Mouse (Mus musculus) kidney, embryonic 16.5 days (tissue): Measurements from ENCODE around the gene Ttc7. TPM values are rescaled to one million over a fixed set of nuclear protein-coding genes. Genes with fewer than 3 reads are reported as not detected.

Experiments
- ATAC-seq: fragments of 200-750 bp; cut with Nextera tagmentation; 2 replicates; pipeline ENCODE4 v1.8.0; 2017; ENCODE audit warnings: moderate TSS enrichment; ENCODE audit not compliant: low FRiP score, low TSS enrichment
- H3K27ac ChIP-seq: fragments of 300-500 bp; sonication (generic); 2 replicates; pipeline ENCODE4 v1.5.1; 2014; ENCODE audit warnings: low read length
- H3K27me3 ChIP-seq: fragments of 300-500 bp; sonication (generic); 2 replicates; pipeline ENCODE4 v1.6.1; 2014; ENCODE audit warnings: low read length, control low read depth, mixed read lengths; ENCODE audit not compliant: insufficient read depth
- H3K36me3 ChIP-seq: fragments of 300-500 bp; sonication (generic); 2 replicates; pipeline ENCODE4 v1.6.1; 2014; ENCODE audit warnings: low read length, control low read depth, mixed read lengths; ENCODE audit not compliant: insufficient read depth
- H3K4me1 ChIP-seq: fragments of 300-500 bp; sonication (generic); 2 replicates; pipeline ENCODE4 v1.6.1; 2014; ENCODE audit warnings: low read length, control low read depth, mixed read lengths; ENCODE audit not compliant: insufficient read depth
- H3K4me2 ChIP-seq: fragments of 300-500 bp; sonication (generic); replicated peaks from 2 replicates; pipeline ENCODE4 v1.6.1; 2014; ENCODE audit warnings: low read depth, low read length
- H3K4me3 ChIP-seq: fragments of 300-500 bp; sonication (generic); 2 replicates; pipeline ENCODE4 v1.5.1; 2014; ENCODE audit warnings: mild to moderate bottlenecking, low read length
- H3K9ac ChIP-seq: fragments of 300-500 bp; sonication (generic); replicated peaks from 2 replicates; pipeline ENCODE4 v1.6.1; 2014; ENCODE audit warnings: low read length
- H3K9me3 ChIP-seq: fragments of 300-500 bp; sonication (generic); 2 replicates; pipeline ENCODE4 v1.6.1; 2016; ENCODE audit warnings: low read length, control low read depth
- WGBS: fragments of 180-500 bp; shearing (Covaris S2); extraction: QIAGEN DNeasy Blood & Tissue Kit; methylation state at CpG from one replicate; pipeline ENCODE4 v1.1.7; 2014; 5-methylcytosine and 5-hydroxymethylcytosine counted together
- polyA plus RNA-seq: library from polyadenylated mRNA; unstranded; fragments of >200 nt; fragmentation: Nextera tagmentation; extraction: Ambion mirVana; gene quantifications from 2 replicates; pipeline ENCODE4 v1.2.1, GENCODE M21; 2015

The Ttc7 gene
- polyA plus RNA-seq, 1 experiment from 2014 or later = 8.7 TPM

DNA sequence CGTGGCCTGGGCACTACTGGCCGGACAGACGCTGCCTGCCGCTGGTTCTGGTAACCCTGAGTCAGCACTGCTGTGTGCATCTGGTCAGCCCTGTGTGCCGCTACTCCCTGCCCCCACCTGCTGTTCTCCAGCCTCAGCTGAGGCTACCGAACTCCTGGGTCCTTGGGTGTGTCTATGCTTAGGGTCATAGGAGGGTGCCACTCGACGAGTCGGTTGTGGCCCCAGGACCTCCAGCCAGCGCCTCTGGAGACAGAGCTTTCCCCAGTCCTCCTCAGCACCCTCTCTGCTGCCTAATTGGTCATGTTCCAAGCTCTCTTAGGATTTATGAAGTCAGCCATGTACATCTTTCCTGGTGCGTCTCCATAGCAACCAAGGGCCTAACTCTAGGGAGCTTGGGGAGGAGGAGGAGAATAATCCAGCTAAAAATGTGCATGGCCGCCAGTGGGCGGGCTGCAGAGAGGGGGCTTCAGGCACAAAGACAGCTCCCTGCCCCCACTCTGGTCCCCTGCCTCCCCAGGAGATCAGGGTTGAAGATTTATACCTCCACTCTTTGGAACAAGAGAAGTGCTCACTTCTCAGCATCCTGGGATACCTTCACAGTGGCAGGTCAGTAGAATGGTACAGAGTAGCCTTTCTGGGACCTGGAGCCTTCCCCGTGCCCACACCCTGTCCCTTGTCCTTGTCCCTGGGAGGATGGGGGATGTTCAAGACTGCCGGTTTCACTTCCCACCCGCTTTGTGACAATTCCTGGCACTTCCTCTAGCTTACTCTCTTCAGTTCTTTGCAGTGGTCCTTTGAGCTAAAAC lies 95.9 kb downstream of the Ttc7 start:
- peaks cover 53% of the 10 kb centered on the region for H3K4me1 ChIP-seq
- H3K4me3 ChIP-seq = no peak overlapping the region
- ATAC-seq = 0 out of 2 replicates have a peak, but pooled peaks have one; percentile 6
- H3K27ac ChIP-seq = peak overlapping the region; percentile 94
- no peaks in the 10 kb centered on the region for H3K27me3 ChIP-seq
- WGBS = 36% methylated on average over 16 of the region's 16 CpGs
- no peak overlapping the region; the same call in 1 of the 2 replicates for H3K9ac ChIP-seq
- H3K36me3 ChIP-seq = no peaks in the 10 kb centered on the region
- no peaks in the 10 kb centered on the region for H3K9me3 ChIP-seq
- H3K4me2 ChIP-seq = no peak overlapping the region

DNA sequence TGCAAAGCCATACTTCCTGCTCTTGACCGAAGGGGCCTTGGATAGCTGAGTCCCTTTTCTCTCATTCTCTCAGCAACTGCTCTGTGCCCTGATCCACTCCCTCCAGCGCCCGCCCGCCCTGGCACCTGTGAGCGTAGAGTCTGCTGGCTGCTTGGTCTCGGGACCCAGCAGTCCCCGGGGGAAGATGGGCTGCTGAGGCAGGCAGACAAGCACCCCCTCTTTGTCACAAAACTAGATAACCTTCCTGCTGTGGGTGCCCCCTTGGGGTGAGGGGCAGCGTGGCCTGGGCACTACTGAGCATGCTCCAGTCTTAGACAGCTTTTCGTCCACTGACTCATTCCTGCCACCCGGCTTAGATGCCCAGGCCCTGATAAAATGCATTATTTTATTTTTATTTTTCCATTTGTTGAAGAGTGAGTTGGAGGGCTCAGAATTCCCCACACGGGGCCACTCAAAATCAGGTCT lies 96.5 kb downstream of the Ttc7 start:
- Histone ChIP-seq H3K27ac (peak overlapping the region; percentile 94), H3K9ac (no peak overlapping the region), H3K9me3 (no peaks in the 10 kb centered on the region), H3K36me3 (no peaks in the 10 kb centered on the region), H3K4me1 (peaks cover 53% of the 10 kb centered on the region), H3K4me2 (no peak overlapping the region), H3K4me3 (no peak overlapping the region), H3K27me3 (no peaks in the 10 kb centered on the region)
- WGBS = 74% methylated on average over 11 of the region's 11 CpGs
- no peak for ATAC-seq

DNA sequence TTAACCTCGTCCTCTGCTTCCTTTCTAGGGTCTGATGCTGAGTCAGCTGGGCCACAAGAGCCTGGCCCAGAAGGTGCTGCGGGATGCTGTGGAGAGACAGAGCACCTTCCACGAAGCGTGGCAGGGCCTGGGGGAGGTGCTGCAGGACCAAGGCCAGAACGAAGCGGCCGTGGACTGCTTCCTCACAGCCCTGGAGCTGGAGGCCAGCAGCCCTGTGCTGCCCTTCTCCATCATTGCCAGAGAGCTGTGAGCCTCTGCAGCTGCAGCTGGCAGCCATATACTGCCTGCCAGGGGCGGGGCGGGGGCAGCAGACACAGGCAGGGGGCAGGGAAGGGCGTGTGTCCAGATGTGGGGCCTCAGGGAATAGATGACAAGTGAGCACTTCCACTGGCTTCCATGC lies 97.1 kb downstream of the Ttc7 start:
- no peak overlapping the region for H3K4me2 ChIP-seq
- H3K4me3 ChIP-seq = no peak overlapping the region
- H3K9me3 ChIP-seq = no peaks in the 10 kb centered on the region
- H3K27ac ChIP-seq = peak overlapping the region; percentile 94
- no peaks in the 10 kb centered on the region for H3K27me3 ChIP-seq
- no peak for ATAC-seq
- 0 out of 2 replicates have a peak overlapping the region, but pooled peaks have one; percentile 17 for H3K9ac ChIP-seq
- H3K4me1 ChIP-seq = peaks cover 53% of the 10 kb centered on the region
- no peaks in the 10 kb centered on the region for H3K36me3 ChIP-seq
- 28% methylated on average over 10 of the region's 10 CpGs for WGBS

DNA sequence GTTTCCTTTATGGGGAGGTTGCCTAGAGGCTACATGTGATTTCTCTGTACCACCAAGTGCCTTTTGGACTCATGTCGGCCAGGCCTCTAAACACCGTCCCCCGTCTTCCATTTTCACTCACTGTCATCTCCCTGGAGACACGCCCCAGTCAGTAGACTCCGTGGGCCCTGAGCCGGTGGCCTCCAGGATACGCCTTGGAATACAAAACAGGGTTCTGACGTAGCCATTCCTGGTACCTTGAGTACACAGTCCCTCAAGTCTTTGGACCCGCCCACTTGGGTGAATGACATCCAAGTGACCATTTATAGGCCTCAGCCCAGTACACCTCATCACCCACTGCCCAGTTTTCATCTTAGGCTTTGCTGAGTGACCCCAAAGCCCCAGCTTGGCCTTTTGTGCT lies 98.0 kb downstream of the Ttc7 start:
- Histone ChIP-seq H3K27me3 (no peaks in the 10 kb centered on the region), H3K4me3 (no peak overlapping the region), H3K4me2 (no peak overlapping the region), H3K36me3 (no peaks in the 10 kb centered on the region), H3K9ac (no peak overlapping the region), H3K9me3 (no peaks in the 10 kb centered on the region), H3K27ac (no peak overlapping the region), H3K4me1 (peaks cover 46% of the 10 kb centered on the region)
- WGBS = 92% methylated on average over 9 of the region's 9 CpGs
- ATAC-seq = no peak

DNA sequence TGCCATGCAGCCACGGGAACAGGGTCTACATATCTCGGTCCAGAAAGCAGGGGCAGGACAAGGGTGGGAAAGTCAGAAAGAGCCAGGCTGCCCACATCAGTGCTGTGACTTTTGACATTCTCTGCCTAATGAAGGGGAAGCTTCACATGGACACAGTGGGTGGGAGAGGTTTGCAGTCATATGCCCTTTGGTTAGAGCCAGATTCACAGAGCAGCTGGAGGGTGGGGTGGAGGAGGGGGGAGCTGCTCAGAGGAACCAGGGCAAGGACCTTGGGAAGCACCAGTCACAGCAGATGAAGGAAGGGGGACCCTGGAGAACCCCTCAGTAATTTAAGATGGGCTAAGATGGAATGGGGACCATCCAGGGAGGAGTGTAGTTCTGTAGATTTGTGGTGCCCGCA lies 103.1 kb downstream of the Ttc7 start:
- WGBS = 73% methylated on average over 3 of the region's 3 CpGs

DNA sequence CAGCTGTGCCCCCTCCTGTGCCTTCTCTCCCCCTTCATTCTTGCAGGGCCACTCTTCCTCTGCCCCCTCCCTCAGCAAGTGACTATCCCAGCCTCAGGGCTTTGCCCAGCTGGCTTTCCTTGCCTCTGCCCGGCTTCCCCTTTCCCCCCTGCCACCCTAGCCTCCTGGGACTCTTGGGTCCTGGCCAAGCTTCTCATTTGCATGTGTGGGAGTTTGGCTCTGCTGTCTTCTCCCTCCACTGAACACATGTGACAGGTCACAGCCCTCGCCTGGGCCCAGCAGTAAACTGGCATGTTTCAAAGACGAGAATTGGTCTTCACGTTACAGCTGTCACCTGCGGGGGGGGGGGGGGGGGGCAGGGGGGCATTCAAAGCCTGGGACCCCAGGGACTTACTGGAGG lies 104.4 kb downstream of the Ttc7 start:
- no peaks in the 10 kb centered on the region for H3K27me3 ChIP-seq
- H3K9me3 ChIP-seq = no peaks in the 10 kb centered on the region
- 7% methylated on average over 4 of the region's 5 CpGs for WGBS
- no peaks in the 10 kb centered on the region for H3K36me3 ChIP-seq
- H3K27ac ChIP-seq = no peak overlapping the region
- no peak overlapping the region for H3K4me2 ChIP-seq
- no peak overlapping the region for H3K4me3 ChIP-seq
- ATAC-seq = peak; percentile 86
- peaks cover 10% of the 10 kb centered on the region for H3K4me1 ChIP-seq
- no peak overlapping the region for H3K9ac ChIP-seq

More for the DNA sequence above, 103.1 kb downstream of the Ttc7 start:
- Histone ChIP-seq H3K27ac (no peak overlapping the region), H3K9me3 (no peaks in the 10 kb centered on the region), H3K4me3 (no peak overlapping the region), H3K4me2 (no peak overlapping the region), H3K36me3 (no peaks in the 10 kb centered on the region), H3K9ac (no peak overlapping the region), H3K4me1 (peaks cover 10% of the 10 kb centered on the region), H3K27me3 (no peaks in the 10 kb centered on the region)
- ATAC-seq = no peak

DNA sequence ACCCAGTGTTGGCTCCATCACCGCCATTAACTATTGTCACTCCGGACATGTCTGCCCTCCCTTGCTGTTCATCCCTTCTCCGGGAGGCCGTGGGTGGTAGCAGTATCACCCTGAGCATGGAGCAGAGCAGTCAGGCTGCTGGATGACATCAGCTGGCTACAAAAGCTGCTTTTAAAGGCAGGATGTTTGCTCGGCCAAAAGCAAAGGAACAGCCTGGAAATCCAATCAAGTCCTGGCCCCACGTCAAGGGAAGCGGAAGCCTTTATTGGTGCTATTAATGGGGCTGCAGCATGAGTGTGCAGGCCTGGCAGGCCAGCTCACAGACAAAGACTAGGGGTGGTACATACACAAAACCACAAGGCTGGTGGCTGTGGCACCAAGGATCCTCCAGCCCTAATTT lies 108.6 kb downstream of the Ttc7 start:
- H3K4me3 ChIP-seq = no peak overlapping the region
- H3K9ac ChIP-seq = no peak overlapping the region
- H3K27ac ChIP-seq = no peak overlapping the region
- H3K36me3 ChIP-seq = no peaks in the 10 kb centered on the region
- WGBS = 52% methylated on average over 7 of the region's 7 CpGs
- no peak overlapping the region for H3K4me2 ChIP-seq
- H3K9me3 ChIP-seq = no peaks in the 10 kb centered on the region
- no peaks in the 10 kb centered on the region for H3K27me3 ChIP-seq
- no peak for ATAC-seq
- H3K4me1 ChIP-seq = peaks cover 16% of the 10 kb centered on the region

DNA sequence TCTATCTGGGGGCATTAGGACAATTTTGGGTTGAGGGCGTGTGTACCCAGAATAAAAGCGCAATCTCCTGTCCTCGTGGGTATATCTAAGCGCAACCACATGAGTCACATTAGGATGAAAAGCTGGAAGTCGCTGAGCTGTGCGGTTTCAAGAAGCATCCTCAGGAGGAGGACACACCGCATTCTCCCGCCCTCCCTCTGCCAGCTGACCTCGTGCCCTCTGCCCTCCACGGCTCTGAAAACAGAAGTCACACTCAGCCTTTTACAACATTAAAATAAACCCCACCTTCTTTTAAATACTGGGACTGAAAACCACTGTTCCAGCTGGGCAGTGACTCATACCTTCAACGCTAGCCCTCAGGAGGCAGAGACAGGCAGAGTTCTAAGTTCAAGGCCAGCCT lies 114.4 kb downstream of the Ttc7 start:
- H3K9ac ChIP-seq = no peak overlapping the region

DNA sequence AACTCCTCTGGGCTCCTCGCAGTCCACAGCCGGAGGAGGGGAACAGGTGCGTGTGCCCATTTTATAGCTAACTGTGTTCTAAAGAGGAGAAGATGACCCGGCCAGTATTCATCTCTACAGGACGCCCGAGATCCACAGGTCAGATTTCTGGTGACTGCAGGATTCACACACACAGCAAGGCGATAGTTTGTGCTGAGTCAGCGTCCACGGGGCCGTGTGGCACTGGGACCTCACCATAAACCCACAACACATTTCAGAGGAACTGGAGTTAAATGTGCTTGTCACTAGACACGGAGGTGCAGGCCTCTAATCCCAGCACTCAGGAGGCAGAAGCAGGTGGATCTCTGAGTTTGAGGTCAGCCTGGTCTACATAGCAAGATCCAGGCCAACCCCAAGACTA lies 119.8 kb downstream of the Ttc7 start:
- peaks cover 5% of the 10 kb centered on the region; the same call in 1 of the 2 replicates for H3K4me1 ChIP-seq
- no peaks in the 10 kb centered on the region for H3K36me3 ChIP-seq
- H3K9me3 ChIP-seq = no peaks in the 10 kb centered on the region
- no peak for ATAC-seq
- no peak overlapping the region for H3K4me3 ChIP-seq
- no peak overlapping the region for H3K9ac ChIP-seq
- H3K27ac ChIP-seq = no peak overlapping the region
- WGBS = 82% methylated on average over 11 of the region's 11 CpGs
- H3K27me3 ChIP-seq = no peaks in the 10 kb centered on the region
- no peak overlapping the region for H3K4me2 ChIP-seq

More for the DNA sequence above, 114.4 kb downstream of the Ttc7 start:
- Histone ChIP-seq H3K27ac (no peak overlapping the region), H3K4me1 (0 out of 2 replicates have a peak, but pooled peaks cover 9% of the 10 kb centered on the region), H3K36me3 (no peaks in the 10 kb centered on the region), H3K9me3 (no peaks in the 10 kb centered on the region), H3K27me3 (no peaks in the 10 kb centered on the region), H3K4me2 (no peak overlapping the region), H3K4me3 (no peak overlapping the region)
- 65% methylated on average over 11 of the region's 11 CpGs for WGBS
- ATAC-seq = no peak

DNA sequence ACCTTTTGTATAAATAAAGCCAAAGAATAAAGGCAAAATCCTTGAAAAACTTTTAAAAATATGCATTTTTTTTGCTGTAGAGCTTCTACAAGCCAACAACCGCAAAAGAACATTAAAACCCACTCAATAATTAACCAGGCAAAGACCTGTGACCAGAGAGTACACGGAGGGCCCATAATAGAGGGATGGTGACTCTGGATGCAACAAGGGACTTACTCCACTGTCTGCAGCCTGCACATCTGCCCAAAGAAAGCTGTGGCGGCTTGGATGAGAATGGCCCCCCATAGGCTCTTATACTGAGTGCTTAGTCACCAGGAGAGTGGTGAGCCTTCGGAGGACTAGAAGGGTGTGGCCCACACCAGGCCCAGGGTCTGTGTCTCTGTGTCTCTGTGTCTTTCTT lies 120.8 kb downstream of the Ttc7 start:
- H3K36me3 ChIP-seq = no peaks in the 10 kb centered on the region
- H3K4me1 ChIP-seq = peaks cover 5% of the 10 kb centered on the region; the same call in 1 of the 2 replicates
- 66% methylated on average over 4 of the region's 4 CpGs for WGBS
- H3K9ac ChIP-seq = no peak overlapping the region
- no peak overlapping the region for H3K4me2 ChIP-seq
- peak; percentile 51; the same call in 1 of the 2 replicates for ATAC-seq
- H3K9me3 ChIP-seq = no peaks in the 10 kb centered on the region
- H3K4me3 ChIP-seq = no peak overlapping the region
- H3K27ac ChIP-seq = no peak overlapping the region
- no peaks in the 10 kb centered on the region for H3K27me3 ChIP-seq
